Mouse (Mus musculus): ENCODE data around the gene Gad1. TPM values are rescaled to one million over a fixed set of nuclear protein-coding genes. Genes with fewer than 3 reads are reported as not detected.

Gad1 gene
- polyA plus RNA-seq, 1 experiment, result 0.69 TPM

GRCm38 (mm10) chr2:70640968-70641367 is 88.1 kb downstream of the Gad1 start:
- 0 out of 2 replicates have a peak, but pooled peaks cover 6% of the 10 kb centered on the region for H3K4me1 ChIP-seq (ENCODE audit: control insufficient read depth, insufficient read depth, low read length)
- TF ChIP-seq POLR2A (IDR thresholded peaks at IDR 0.05; ENCODE audit: control insufficient read depth, low read depth, low read length), result no peak
- TF ChIP-seq CTCF (IDR thresholded peaks at IDR 0.05; ENCODE audit: control insufficient read depth, insufficient read depth, insufficient replicate concordance, low read depth, low read length), result no peak
- no peak overlapping the region for H3K27ac ChIP-seq (ENCODE audit: control insufficient read depth, insufficient read depth, low read depth, low read length)
- H3K27me3 ChIP-seq (ENCODE audit: control insufficient read depth, insufficient read depth, low read length), result no peaks in the 10 kb centered on the region
- no peaks in the 10 kb centered on the region for H3K36me3 ChIP-seq (ENCODE audit: control insufficient read depth, insufficient read depth, low read length)
- no peak overlapping the region for H3K4me3 ChIP-seq (ENCODE audit: control insufficient read depth, low read depth, low read length)

- H3K4me1 ChIP-seq (ENCODE audit: control insufficient read depth, insufficient read depth, low read length), result 0 out of 2 replicates have a peak, but pooled peaks cover 6% of the 10 kb centered on the region
- H3K27me3 ChIP-seq (ENCODE audit: control insufficient read depth, insufficient read depth, low read length), result no peaks in the 10 kb centered on the region
- H3K27ac ChIP-seq (ENCODE audit: control insufficient read depth, insufficient read depth, low read depth, low read length), result no peak overlapping the region
- no peak for TF ChIP-seq POLR2A (IDR thresholded peaks at IDR 0.05; ENCODE audit: control insufficient read depth, low read depth, low read length)
- TF ChIP-seq CTCF (IDR thresholded peaks at IDR 0.05; ENCODE audit: control insufficient read depth, insufficient read depth, insufficient replicate concordance, low read depth, low read length), result no peak
- H3K4me3 ChIP-seq (ENCODE audit: control insufficient read depth, low read depth, low read length), result no peak overlapping the region
- no peaks in the 10 kb centered on the region for H3K36me3 ChIP-seq (ENCODE audit: control insufficient read depth, insufficient read depth, low read length)
These were observed 90.2 kb downstream of the Gad1 start for GRCm38 (mm10) chr2:70642971-70643565.

GRCm38 (mm10) chr2:70645266-70645780 is 92.5 kb downstream of the Gad1 start:
- Histone ChIP-seq H3K27ac (ENCODE audit: control insufficient read depth, insufficient read depth, low read depth, low read length) (no peak overlapping the region), H3K27me3 (ENCODE audit: control insufficient read depth, insufficient read depth, low read length) (no peaks in the 10 kb centered on the region), H3K4me1 (ENCODE audit: control insufficient read depth, insufficient read depth, low read length) (0 out of 2 replicates have a peak, but pooled peaks cover 6% of the 10 kb centered on the region), H3K36me3 (ENCODE audit: control insufficient read depth, insufficient read depth, low read length) (no peaks in the 10 kb centered on the region), H3K4me3 (ENCODE audit: control insufficient read depth, low read depth, low read length) (no peak overlapping the region)
- TF ChIP-seq POLR2A (IDR thresholded peaks at IDR 0.05; ENCODE audit: control insufficient read depth, low read depth, low read length) (no peak), CTCF (IDR thresholded peaks at IDR 0.05; ENCODE audit: control insufficient read depth, insufficient read depth, insufficient replicate concordance, low read depth, low read length) (no peak)

GRCm38 (mm10) chr2:70647681-70648080 is 94.8 kb downstream of the Gad1 start:
- H3K36me3 ChIP-seq (ENCODE audit: control insufficient read depth, insufficient read depth, low read length), result no peaks in the 10 kb centered on the region
- TF ChIP-seq POLR2A (IDR thresholded peaks at IDR 0.05; ENCODE audit: control insufficient read depth, low read depth, low read length), result no peak
- TF ChIP-seq CTCF (IDR thresholded peaks at IDR 0.05; ENCODE audit: control insufficient read depth, insufficient read depth, insufficient replicate concordance, low read depth, low read length), result no peak
- H3K4me1 ChIP-seq (ENCODE audit: control insufficient read depth, insufficient read depth, low read length), result 0 out of 2 replicates have a peak, but pooled peaks cover 6% of the 10 kb centered on the region
- H3K27me3 ChIP-seq (ENCODE audit: control insufficient read depth, insufficient read depth, low read length), result no peaks in the 10 kb centered on the region
- H3K27ac ChIP-seq (ENCODE audit: control insufficient read depth, insufficient read depth, low read depth, low read length), result no peak overlapping the region
- no peak overlapping the region for H3K4me3 ChIP-seq (ENCODE audit: control insufficient read depth, low read depth, low read length)

DNA sequence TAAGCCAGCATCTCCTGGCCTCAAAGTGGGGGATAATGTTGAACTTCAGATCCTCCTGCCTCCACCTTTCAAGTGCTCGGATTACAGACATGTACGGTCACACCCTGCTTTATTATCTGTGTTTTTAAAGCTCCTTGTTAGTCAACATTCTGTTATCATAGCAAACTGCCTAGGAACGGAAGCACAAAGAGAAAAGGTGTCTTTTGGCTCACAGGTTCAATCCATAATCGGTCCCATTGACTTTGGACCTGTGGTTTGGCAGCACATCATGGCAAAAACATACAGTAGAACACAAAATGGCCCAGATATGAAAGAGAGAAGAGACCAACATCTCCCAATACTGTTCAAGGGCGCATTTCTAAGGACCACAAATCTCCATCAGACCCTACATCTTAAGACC is 95.4 kb downstream of the Gad1 start:
- H3K27ac ChIP-seq (ENCODE audit: control insufficient read depth, insufficient read depth, low read depth, low read length), result no peak overlapping the region
- TF ChIP-seq CTCF (IDR thresholded peaks at IDR 0.05; ENCODE audit: control insufficient read depth, insufficient read depth, insufficient replicate concordance, low read depth, low read length), result no peak
- no peak for TF ChIP-seq POLR2A (IDR thresholded peaks at IDR 0.05; ENCODE audit: control insufficient read depth, low read depth, low read length)
- H3K36me3 ChIP-seq (ENCODE audit: control insufficient read depth, insufficient read depth, low read length), result no peaks in the 10 kb centered on the region
- H3K4me1 ChIP-seq (ENCODE audit: control insufficient read depth, insufficient read depth, low read length), result 0 out of 2 replicates have a peak, but pooled peaks cover 3% of the 10 kb centered on the region
- H3K4me3 ChIP-seq (ENCODE audit: control insufficient read depth, low read depth, low read length), result no peak overlapping the region
- no peaks in the 10 kb centered on the region for H3K27me3 ChIP-seq (ENCODE audit: control insufficient read depth, insufficient read depth, low read length)

DNA sequence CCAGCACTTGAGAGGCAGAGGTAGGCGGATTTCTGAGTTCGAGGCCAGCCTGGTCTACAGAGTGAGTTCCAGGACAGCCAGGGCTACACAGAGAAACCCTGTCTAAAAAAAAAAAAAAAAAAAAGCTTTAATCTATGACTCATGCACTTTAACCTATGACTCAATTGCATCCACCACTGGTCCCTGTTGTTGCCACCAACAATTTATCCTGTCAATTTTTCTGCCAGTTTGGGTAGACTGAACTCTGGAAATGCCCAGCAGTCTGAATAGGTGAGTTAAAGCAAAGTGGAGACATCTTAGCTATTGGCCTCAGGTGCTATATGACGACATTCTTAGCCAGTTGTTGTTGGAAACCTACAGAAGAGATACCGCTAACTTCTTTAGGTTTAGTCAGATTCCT is 96.6 kb downstream of the Gad1 start:
- Histone ChIP-seq H3K4me3 (ENCODE audit: control insufficient read depth, low read depth, low read length) (no peak overlapping the region), H3K4me1 (ENCODE audit: control insufficient read depth, insufficient read depth, low read length) (no peaks in the 10 kb centered on the region)
- TF ChIP-seq POLR2A (IDR thresholded peaks at IDR 0.05; ENCODE audit: control insufficient read depth, low read depth, low read length), result no peak
- TF ChIP-seq CTCF (IDR thresholded peaks at IDR 0.05; ENCODE audit: control insufficient read depth, insufficient read depth, insufficient replicate concordance, low read depth, low read length), result no peak

More for the DNA sequence above, 96.6 kb downstream of the Gad1 start:
- Histone ChIP-seq H3K36me3 (ENCODE audit: control insufficient read depth, insufficient read depth, low read length) (no peaks in the 10 kb centered on the region), H3K27me3 (ENCODE audit: control insufficient read depth, insufficient read depth, low read length) (no peaks in the 10 kb centered on the region), H3K27ac (ENCODE audit: control insufficient read depth, insufficient read depth, low read depth, low read length) (no peak overlapping the region)

Other genes starting within 250 kb of the Gad1 start
- 0.24 TPM in 1 of 2 replicates, not detected in the other for gene Sp5, start 78.1 kb upstream of the Gad1 start, polyA plus RNA-seq (2012; rRNA removed)
- gene Erich2, start 44.3 kb upstream of the Gad1 start, polyA plus RNA-seq (2012; rRNA removed), result 163 and 193 TPM in 2 replicates
- gene Gorasp2, start 108.5 kb downstream of the Gad1 start, polyA plus RNA-seq (2012; rRNA removed), result 334 and 337 TPM in 2 replicates
- gene Gm26558, start 109.0 kb downstream of the Gad1 start, polyA plus RNA-seq (2012; rRNA removed), result 0.12 and 0.22 TPM in 2 replicates

Data from testis, adult 2 months (tissue).